Mouse (Mus musculus) CD4-positive helper T cell, adult 2 months (primary cell): ENCODE measurements around the gene Lrrc4b.

Experiments used
- DNase-seq: peaks from one replicate; pipeline ENCODE4 v3.0.0-alpha.2; 2012; ENCODE audit warnings: low read depth, missing footprints, low spot score

Gene Lrrc4b

DNA sequence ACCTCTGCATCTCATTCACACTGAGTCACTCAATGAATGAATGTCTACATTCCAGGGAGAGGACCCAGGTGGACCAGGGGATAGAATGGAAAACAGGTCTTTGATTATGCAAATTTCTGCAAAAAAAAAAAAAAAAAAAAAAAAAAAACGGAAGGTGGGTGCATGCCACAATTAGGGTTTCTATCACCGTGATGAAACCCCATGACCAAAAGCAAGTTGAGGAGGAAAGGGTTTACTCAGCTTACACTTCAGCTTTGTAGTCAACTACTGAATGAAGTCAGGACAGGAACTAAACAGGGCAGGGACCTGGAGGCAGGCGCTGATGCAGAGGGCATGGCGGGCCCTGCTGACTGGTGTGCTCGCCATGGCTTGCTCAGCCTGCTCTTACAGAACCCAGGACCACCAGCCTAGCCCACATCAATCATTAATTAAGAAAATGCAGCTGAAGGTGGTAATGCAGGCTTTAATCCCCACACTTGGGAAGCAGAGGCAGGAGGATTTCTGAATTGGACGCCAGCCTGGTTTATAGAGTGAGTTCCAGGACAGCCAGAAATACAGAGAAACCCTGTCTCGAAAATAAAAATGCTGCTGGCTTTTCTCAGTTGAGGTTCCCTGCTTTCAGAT, 56.9 kb downstream of the Lrrc4b start:
- no peak for DNase-seq

- no peak for DNase-seq
Measured at GRCm38 (mm10) chr7:44486927-44487575, 58.2 kb downstream of the Lrrc4b start.

DNA sequence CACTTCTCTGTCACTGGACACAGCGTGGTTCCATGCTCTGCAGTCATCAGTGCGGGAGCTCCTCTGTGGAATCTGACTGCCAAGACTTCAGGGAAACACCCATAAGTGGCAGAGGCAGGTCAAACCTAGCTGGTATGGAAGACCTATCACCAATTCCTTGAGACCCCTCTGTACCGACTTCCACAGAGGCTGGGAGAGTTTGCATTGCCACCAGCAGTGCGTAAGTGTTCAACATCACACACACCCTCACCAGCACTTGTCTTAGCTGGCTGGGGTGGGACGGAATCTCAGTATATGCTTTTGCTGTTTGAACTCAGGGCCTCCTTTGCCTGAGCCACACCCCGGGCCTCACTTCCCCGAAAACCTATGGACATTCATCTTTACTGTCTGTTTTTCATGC, 59.1 kb downstream of the Lrrc4b start:
- DNase-seq = no peak

DNA sequence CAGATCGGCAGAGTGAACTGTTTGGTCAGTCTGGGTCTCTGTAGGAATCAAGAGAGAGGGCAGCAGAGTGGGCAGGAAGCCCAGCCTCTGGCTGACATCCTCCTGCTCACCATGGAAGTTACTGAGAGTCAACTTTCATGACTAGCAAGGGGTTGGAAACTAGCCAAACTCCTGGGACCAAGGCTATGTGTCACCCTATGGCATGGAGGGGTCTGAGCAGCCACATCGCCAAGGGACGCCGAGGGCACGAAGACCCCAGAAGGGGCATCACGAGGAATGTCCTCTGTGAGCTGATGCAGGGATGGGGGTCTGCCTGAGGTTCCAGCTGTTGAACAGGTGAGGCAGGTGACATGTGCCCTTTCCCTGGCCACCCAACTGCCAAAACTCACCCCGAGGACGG, 59.7 kb downstream of the Lrrc4b start:
- no peak for DNase-seq

DNA sequence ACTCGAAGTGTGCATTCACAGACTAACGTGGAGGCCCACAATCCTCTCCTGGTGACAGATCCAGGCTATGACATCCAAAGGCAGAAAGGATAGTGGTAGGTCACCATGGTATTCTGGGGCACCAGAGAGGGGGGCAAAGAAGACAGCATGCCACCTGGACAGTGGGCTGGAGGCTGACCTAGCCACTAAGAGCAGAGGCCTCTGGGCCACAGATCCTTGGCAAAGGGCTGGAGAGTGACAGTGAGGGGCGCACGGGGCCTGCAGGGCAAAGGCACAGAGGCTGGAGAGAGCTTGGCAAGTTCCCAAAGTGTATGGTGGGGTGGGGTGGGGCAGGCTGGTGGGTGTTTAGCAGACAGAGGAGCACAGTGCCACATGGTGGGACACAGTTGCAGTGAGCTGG, 61.5 kb downstream of the Lrrc4b start:
- no peak for DNase-seq

DNA sequence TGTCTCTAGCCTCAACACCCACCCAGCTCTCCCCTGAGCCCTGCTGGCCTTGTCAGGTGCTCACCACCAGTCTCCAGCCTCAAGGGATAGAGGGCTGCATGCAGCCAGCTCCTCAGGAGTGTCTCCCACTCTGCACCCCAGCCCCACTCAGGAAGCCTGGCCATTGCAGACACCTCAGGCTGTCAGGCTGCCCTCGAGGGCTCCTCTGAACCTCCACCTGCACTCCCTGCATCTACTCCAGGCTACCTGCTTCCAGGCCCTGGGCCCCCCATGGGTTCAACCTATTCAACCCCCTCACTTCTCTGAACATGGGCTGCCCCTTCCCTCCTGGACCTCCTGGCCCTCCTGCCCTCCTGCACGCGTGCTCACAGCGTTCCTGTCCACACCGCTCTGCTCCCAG, 62.6 kb downstream of the Lrrc4b start:
- DNase-seq = no peak

DNA sequence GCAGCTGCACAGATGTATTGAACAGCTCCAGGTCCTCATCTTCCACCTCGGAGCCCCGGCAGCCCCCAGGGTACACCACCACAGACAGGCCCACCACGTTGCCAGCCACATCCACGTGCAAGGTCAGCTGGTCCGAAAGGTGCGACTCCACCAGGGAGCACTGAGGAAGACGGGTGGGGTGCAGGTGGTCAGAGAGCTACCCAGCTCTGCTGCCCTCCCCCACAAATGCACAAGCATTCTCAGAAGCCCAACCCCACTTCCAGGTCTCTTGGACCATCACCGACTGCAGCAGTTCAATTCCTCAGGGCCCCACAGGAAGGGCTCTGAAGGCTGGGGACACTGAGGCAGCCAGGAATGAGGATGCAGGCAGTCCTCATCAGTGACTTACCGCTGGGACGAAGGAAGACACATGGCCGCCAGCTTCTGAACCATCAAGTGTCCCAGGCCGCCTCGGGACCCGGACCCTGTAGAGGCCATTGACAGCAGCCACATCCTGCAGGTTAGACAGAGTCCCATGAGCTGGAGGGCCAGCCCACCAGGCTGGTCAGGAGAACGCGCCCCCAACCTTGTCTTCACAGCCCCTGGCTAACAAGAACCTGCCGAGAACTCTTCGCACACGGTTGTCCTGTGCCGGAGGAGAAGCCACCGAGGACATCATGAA, 63.5 kb downstream of the Lrrc4b start:
- DNase-seq = no peak

- no peak for DNase-seq
Measured at GRCm38 (mm10) chr7:44494681-44495080, 65.9 kb downstream of the Lrrc4b start.

DNA sequence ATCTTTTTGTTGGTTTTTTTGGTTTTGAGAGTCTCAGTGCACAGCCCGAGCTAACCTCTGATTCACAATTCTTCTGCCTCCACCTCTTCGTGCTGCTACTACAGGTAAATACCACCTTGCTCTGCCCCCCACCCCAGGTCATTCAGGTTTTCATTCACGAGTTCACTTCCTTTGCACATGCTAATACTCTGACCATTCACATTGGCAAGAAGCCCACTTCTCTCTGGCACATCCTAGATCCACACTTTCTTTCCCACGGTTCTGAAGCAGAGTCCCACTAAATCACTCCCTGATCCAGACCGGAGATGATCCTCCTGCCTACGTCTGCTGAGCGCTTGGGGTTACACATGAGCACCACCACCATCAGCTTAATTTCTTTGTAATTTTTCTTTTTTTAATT, 66.3 kb downstream of the Lrrc4b start:
- no peak for DNase-seq

DNA sequence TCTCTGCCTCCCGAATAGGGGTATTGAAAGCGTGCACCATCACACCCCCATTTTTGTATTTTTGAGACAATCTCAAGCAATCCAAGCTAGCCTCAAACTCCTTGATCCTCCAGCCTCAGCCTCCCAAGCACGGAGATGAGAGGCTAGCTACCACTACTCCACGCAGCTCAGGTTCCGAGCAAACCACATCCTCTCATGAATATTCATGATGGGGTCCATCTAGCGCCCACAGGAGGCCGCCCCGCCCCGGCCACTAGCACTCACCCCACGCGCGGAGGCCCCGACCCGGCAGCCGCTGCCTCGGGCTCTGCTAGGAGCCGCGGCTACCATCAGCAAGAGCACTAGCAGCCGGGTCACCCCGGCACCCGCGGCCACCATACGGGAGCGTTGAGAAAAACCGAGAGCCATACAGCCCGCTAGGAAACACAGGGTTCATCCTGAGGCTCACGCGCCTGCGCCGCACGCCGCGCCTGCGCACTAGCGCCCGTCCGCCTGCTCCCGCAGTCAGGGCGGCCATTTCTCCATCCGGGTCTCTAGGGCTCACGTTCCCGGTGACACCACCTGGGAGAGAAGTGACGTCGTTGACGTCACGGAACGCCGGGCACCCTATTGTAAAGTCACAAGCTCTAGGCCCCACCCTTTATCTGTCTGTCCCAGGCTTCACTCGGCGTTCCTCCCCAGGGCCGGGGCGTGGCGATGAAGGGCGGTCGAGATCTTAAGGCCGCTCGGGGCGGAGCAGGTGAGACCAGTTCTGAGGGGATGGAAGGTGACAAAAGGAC, 67.4 kb downstream of the Lrrc4b start, which contains the start of the genes Emc10 and Fam71e1:
Gene Emc10 (minus strand): TSS at position 538 of the 779 bp plus-strand sequence.
Gene Fam71e1 (plus strand): TSS at position 590 of the 779 bp plus-strand sequence.
- peak; percentile 100 for DNase-seq

- DNase-seq = no peak
Measured at GRCm38 (mm10) chr7:44496771-44497109, 67.9 kb downstream of the Lrrc4b start.

DNA sequence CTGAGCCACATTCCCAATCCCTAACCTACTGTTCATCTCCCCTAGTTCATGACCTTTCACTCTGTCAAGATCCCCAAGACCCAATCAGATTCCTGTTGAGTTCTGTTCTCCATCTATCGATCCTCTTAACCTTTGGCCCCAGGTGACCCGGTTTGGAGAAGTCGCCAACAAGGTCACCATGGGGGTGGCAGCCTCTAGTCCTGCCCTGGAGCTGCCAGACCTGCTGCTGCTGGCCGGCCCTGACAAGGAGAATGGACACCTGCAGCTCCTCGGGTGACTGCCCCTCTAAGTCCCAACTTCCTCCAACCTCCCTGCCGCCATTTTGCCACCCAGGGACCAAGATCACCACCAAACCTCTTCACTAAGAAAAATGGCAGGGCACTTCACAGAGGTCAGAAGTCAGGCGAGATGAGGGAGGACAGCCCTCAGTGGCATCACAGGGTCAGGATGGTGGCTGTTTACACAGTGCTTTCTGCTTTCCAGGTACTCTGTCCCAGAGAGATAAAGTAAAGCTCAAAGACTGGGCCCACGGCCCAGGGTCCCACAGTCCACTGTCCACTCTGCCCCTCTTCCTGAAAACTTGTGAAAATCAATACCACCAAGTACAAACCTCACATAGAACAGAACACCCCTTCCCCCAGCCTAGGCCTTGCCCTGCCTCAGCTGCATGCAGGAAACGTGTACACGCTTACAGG, 68.7 kb downstream of the Lrrc4b start:
- peak; percentile 25 for DNase-seq

- DNase-seq = no peak
Measured at GRCm38 (mm10) chr7:44498922-44499321, 70.1 kb downstream of the Lrrc4b start.

DNA sequence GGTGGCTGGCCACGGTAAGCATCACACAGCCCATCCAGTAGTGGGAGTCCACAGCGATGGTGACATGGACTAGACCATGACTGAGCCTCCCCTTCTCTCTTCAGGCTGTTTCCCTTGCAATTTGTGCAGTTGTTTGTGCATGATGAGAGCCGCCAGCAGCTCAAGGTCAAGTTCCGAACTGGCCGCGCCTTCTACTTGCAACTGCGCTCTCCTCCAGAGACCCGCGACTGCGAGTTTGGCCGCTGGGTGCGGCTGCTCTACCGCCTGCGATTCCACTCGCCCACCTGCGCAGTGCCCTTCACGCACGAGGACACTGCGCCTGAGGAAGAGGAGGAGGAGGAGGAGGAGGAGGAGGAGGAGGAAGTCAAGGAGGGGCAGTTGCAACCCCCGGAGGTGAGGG, 71.2 kb downstream of the Lrrc4b start:
- no peak for DNase-seq

GRCm38 (mm10) chr7:44501563-44502115, 72.8 kb downstream of the Lrrc4b start:
- DNase-seq = peak; percentile 77

GRCm38 (mm10) chr7:44507491-44507890, 78.7 kb downstream of the Lrrc4b start:
- DNase-seq = no peak
